Mouse (Mus musculus): ENCODE measurements around the gene Cib3.

DNA sequence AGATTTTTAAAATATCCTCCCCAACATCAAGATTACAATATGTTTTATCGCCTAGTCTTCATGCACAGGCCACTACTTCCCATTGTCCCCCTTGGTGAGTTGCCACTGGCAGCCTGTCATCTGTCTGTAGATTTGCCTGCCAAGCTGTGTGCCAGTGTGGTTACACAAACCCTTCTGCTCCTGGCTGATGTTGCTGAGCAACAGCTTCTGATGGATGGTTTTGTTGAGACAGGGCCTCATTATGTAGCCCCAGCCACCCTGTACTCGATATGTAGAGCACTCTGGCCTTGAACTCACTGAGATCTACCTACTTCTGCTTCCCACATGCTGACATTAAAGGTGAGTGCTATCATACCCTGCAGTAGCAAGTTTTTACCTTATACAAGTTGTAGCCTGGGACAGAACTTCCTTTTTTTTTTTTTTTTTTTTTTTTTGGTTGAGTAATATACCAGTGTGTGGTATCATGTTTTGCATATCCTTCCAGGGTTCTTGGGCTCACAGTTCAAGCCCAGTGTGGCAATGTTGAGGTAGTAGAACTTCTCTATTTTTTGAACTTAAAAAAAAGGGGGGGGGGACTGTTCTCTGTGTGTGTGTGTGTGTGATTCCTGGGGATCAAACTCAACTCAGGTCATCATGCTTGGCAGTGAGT lies 29.0 kb downstream of the Cib3 start:
- TF ChIP-seq POLR2A (IDR thresholded peaks at IDR 0.05; ENCODE audit: insufficient read length, low read depth) (no peak), MYOG (IDR thresholded peaks at IDR 0.05; ENCODE audit: control insufficient read depth in 1 of 3, insufficient read depth in 1 of 3, insufficient read length in 2 of 3, low read depth in 2 of 3) (no peak), USF1 (IDR thresholded peaks at IDR 0.05; ENCODE audit: low read depth) (no peak), MAX (IDR thresholded peaks at IDR 0.05; ENCODE audit: low read depth) (no peak), CEBPB (IDR thresholded peaks at IDR 0.05; ENCODE audit: insufficient read depth, poor library complexity, severe bottlenecking) (no peak), REST (IDR thresholded peaks at IDR 0.05; ENCODE audit: insufficient read depth, insufficient read length) (no peak), TCF12 (IDR thresholded peaks at IDR 0.05; ENCODE audit: insufficient read depth, poor library complexity, severe bottlenecking) (no peak), POLR2AphosphoS2 (IDR thresholded peaks at IDR 0.05; ENCODE audit: insufficient read length, low read depth) (peak; percentile 45), MYOD1 (IDR thresholded peaks at IDR 0.05; ENCODE audit: control insufficient read depth in 1 of 3, insufficient read length in 2 of 3, low read depth in 2 of 3) (no peak), SRF (IDR thresholded peaks at IDR 0.05; ENCODE audit: control insufficient read depth, insufficient read length, low read depth) (no peak)
